Mouse (Mus musculus) right cerebral cortex, postnatal 10 days (tissue): ENCODE results near the gene Gje1.

ENCODE experiments used
- DNase-seq, 2 experiments: peaks; one replicate each; pipeline ENCODE4 v3.0.0; 2021; ENCODE audit warnings: low spot score in 2 of 2

The Gje1 gene

GRCm38 (mm10) chr10:14718114-14718513 is at the start of gene Gje1:
Gene Gje1 (minus strand): TSS chr10:14718214.
- no peak for DNase-seq

GRCm38 (mm10) chr10:14760618-14761017 is 42.6 kb upstream of the Gje1 start:
- DNase-seq = no peak

GRCm38 (mm10) chr10:14759665-14760558 is 41.9 kb upstream of the Gje1 start:
- peak; percentile 20 to 26 for DNase-seq

- peak; percentile 37 for DNase-seq
These were observed 16.3 kb upstream of the Gje1 start for GRCm38 (mm10) chr10:14734285-14734684.

- peak; percentile 28 to 59 for DNase-seq
These were observed 7.7 kb upstream of the Gje1 start for GRCm38 (mm10) chr10:14725671-14726070.

- peak; percentile 99 for DNase-seq
These were observed 12.6 kb downstream of the Gje1 start, which contains the start of the genes Vta1 and Nmbr for GRCm38 (mm10) chr10:14705072-14706066. Gene Vta1 (minus strand): TSS chr10:14705560. Gene Nmbr (plus strand): TSS chr10:14705591.

- no peak for DNase-seq
These were observed 14.1 kb downstream of the Gje1 start for GRCm38 (mm10) chr10:14703830-14704420.

GRCm38 (mm10) chr10:14703239-14703638 is 14.8 kb downstream of the Gje1 start:
- DNase-seq = no peak

GRCm38 (mm10) chr10:14690349-14690748 is 27.7 kb downstream of the Gje1 start:
- DNase-seq = no peak

- no peak for DNase-seq
These were observed 29.1 kb downstream of the Gje1 start for GRCm38 (mm10) chr10:14688785-14689442.

GRCm38 (mm10) chr10:14685663-14686062 is 32.4 kb downstream of the Gje1 start:
- DNase-seq = no peak

GRCm38 (mm10) chr10:14666147-14666546 is 51.9 kb downstream of the Gje1 start:
- DNase-seq = no peak
